Mouse (Mus musculus) embryo, embryonic 10 days (tissue): ENCODE data around the gene Psmb8.
"Not testable (repeated sequence)": the region's sequence is repeated elsewhere in the genome, so short reads cannot be mapped to it uniquely, and the experiment has no call there.

Source experiments
- DNase-seq: peaks from one replicate; pipeline ENCODE4 v3.0.0-alpha.2; 2015; ENCODE audit warnings: low spot score

Gene Psmb8

DNA sequence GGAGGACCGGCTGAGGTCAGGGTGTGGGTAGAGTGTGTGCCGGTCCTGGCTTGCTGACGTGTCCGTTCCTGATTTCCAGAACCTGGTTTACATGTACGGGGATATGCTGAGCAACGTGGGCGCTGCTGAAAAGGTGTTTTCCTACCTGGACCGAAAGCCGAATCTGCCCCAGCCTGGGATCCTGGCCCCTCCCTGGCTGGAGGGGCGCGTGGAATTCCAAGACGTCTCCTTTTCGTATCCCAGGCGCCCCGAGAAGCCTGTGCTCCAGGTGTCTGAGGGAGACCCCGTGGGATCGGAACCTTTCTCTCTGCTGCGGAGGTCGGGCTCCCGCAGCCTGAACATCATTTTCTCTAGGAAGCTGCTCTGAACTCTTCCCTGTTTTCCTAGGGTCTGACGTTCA, 16.4 kb downstream of the Psmb8 start:
- DNase-seq, result no peak

DNA sequence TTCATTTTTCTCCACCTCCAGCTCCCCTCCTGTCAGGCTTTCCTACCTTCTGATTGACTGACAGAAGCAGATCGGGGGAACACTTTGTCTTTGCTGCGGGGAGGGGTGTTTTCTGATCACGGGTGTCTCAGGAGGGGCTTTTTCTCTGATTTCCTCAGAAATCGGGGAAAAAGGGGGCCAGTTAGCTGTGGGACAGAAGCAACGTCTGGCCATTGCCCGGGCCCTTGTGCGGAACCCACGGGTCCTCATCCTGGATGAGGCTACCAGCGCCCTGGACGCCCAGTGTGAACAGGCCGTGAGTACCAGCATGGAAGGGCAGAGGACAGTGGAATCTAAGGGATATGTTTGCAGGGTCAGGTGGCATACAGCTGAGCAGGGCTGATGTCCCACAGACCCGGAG, 17.7 kb downstream of the Psmb8 start:
- no peak for DNase-seq

DNA sequence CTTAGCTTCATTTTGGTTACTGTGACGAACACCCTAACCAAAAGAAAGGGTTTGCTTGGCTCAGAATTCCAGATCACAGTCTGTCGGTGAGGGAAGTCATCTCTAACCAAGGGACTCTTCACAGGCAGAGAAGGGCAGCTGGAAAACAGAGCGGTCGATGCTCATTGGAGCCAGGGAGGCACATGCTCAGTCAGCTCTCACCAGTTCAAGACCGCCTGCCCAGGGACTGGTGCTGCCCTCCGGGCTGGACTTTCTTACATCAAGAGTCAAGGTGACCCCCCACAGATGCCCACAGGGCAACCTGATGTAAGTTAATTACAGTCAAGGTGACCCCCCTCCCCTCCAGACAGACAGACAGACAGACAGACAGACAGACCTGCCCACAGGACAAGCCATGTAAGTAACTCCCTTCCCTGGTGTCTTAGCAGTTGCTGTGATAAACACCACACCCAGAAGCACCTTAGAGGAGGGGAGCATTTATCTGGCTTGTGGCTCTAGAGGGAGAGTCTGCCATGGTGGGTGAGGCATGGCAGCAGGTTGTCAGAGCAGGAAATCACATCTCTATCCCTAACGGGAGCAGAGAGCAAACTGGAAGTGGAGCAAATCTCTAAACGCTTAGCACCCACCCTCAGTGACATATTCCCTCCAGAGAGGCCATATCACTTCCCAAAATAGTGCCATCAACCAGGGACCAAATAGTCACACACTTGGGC, 19.9 kb downstream of the Psmb8 start:
- no peak for DNase-seq

DNA sequence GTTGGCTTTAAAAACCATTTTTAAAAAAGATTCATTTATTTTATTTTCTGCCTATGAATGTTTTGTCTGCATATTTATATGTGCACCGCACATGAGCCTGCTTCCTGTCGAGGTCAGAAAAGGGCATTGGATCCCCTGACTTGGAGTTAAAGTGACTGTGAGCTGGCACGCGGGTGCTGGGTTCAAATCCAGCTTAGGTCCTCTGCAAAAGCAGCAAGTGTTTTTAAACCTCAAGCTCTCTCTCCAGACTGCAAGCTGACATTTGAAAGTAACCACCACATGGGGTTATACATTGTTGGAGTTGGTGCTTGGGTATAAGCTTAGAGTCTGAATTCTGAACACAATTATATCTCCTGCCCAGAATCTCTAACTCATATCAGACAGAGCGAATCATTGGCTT, 20.5 kb downstream of the Psmb8 start:
- no peak for DNase-seq

DNA sequence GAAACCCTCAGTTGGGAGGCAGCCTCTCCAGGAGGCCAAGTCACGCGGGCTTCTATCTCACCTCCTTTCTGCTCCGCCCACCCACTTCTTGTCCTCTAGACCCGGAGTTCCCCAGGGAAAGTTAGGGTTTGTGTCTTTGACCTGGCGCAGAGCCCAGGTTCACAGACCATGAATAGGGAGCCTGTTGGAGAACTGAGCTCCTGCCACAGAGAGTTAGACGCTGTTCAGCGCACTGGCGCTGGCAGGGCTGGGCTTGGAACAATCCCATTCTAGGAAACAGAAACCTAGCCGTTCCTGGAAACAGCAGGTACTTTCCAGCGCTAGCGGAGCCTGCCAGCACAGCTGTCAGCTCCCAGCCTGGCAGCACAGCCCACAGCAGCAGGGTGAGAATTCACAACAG, 21.2 kb downstream of the Psmb8 start:
- DNase-seq, result no peak

DNA sequence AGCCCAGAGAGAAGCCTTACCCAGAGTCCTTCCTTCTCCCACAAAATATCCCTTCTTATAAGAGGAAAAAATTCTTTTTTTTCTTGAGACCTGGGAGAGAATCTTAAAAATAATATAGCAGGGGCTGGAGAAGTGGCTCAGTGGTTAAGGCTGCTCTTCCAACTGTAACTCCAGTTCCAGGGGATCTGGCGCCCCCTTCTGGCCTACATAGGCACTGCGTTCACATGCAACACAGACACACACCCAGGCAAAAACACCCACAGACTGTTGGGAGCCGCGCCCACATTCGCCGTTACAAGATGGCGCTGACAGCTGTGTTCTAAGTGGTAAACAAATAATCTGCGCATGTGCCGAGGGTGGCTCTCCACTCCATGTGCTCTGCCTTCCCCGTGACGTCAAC, 21.6 kb downstream of the Psmb8 start:
- not testable (repeated sequence) for DNase-seq

DNA sequence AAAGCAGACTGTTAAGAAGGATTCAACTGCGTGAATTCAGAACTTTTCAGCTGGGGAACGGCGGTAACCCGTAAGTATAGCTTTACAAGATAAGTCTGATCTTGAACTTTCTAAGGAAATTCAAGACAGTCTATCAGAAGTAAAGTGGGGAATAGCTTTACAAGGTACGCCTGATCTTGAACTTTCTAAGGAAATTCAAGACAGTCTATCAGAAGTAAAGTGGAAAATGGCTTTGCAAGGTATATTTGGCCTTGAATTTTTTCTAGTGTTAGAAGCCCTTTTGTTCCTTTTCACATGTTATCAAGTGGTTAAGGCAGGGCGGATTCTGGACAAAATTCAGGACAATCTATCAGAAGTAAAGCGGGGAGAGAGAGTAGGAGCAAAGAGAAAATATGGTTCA, 22.3 kb downstream of the Psmb8 start:
- not testable (repeated sequence) for DNase-seq

DNA sequence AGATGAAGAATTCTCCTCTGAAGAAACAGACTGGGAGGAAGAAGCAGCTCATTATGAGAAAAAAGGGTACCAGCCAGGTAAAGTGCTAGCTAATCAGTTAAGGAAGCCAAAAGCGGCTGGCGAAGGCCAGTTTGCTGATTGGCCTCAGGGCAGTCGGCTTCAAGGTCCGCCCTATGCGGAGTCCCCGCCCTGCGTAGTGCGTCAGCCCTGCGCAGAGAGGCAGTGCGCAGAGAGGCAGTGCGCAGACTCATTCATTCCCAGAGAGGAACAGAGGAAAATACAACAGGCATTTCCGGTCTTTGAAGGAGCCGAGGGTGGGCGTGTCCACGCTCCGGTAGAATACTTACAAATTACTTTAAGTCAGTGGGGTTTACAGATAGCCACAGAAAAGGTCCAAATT, 22.9 kb downstream of the Psmb8 start:
- not testable (repeated sequence) for DNase-seq

DNA sequence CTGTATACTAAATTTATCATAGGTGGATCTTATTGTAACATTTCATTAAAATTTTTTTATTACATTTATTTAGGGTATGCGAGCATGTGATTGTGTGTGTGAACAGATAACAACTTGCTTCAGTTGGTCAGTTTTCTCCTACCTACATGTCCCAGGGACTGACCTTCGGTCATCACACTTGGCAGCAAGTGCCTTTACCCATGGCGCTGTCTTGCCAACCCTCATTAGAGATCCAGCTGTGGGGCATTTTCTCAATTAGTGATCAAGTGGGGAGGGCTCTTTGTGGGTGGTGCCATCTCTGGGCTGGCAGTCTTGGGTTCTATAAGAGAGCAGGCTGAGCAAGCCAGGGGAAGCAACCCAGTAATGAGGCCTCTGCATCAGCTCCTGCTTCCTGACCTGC, 27.3 kb downstream of the Psmb8 start:
- DNase-seq, result no peak

DNA sequence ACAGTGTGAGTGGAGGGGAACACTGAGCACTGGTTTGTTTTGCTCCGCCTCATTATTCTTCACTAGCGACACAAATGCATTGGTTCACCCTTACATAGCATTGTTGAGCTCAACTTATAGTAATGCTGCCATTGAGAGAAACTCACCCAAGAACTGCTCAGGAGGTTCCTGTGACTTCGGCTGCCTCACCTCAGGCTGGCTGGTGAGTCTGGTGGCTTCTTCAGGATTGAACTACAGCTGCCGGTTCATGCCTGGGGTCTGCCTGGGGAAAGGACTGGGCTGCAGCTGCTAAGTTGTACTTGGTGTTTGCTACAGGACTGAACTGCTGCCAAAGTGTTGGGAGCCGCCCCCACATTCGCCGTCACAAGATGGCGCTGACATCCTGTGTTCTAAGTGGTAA, 27.9 kb downstream of the Psmb8 start:
- DNase-seq, result no peak

DNA sequence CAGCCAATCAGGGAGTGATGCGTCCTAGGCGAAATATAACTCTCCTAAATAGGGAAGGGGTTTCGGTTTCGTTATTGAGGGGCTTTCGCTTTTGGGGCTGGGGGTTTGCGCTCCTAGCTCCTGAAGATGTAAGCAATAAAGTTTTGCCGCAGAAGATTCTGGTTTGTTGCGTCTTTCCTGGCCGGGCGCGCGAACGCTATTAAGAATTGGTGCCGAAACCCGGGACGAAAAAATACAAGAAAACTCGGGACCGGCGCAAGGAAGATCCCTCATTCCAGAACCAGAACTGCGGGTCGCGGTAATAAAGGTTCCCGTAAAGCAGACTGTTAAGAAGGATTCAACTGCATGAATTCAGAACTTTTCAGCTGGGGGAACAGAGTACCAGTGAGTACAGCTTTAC, 28.4 kb downstream of the Psmb8 start:
- not testable (repeated sequence) for DNase-seq

DNA sequence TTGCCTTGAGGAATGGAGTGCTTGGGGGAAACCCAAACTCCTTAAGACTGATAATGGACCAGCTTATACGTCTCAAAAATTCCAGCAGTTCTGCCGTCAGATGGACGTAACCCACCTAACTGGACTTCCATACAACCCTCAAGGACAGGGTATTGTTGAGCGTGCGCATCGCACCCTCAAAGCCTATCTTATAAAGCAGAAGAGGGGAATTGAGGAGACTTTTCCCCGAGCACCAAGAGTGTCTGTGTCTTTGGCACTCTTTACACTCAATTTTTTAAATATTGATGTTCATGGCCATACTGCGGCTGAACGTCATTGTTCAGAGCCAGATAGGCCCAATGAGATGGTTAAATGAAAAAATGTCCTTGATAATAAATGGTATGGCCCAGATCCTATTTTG, 33.5 kb downstream of the Psmb8 start:
- DNase-seq, result not testable (repeated sequence)

DNA sequence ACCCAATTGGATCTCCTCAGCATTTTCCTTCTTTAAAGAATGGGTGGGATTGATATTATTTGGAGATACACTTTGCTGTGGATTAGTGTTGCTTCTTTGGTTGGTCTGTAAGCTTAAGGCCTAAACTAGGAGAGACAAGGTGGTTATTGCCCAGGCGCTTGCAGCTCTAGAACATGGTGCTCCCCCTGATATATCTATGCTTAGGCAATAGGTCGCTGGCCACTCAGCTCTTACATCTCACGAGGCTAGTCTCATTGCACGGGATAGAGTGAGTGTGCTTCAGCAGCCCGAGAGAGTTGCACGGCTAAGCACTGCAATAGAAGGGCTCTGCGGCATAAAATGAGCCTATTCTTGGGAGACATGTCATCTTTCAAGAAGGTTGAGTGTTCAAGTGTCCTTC, 34.5 kb downstream of the Psmb8 start:
- DNase-seq, result not testable (repeated sequence)

DNA sequence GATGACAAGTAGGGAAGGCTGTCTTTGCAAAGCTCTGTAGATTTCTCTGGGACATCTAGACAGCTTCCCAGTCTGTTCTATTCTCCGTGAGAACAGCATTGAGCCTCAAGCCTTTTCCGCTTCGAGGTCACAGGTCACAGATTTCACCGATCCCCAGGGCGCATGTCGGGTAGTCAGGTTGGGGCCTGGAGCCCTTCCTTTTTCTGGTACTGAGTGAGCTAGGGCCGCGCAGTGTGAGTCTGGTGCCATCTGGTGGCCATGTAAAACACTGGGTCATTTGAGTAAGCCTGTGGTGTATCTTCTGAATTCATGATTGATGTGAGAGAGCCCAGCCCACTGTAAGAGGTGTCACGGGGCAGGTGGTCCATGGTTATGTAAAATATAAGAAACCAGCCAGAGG, 37.4 kb downstream of the Psmb8 start:
- DNase-seq, result peak; percentile 68

DNA sequence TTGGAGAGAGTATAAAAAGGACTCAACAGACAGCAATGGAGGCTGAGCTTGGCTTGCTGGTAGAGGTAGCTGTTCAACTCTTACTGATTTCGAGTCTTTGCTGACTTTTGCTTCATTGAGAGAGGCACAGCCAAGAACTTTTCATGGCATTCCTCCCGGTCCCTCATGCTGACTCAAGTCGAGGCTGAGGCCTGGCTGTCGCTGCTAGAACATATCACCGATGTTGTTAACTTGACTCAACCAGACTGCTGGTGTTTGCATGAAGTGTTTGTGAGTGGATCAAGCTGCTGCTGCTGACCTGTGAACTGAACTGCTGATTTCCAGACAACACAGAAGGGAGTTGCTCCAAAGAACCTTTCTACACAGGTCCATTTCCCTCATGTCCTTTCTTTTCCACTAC, 39.2 kb downstream of the Psmb8 start:
- DNase-seq, result no peak

DNA sequence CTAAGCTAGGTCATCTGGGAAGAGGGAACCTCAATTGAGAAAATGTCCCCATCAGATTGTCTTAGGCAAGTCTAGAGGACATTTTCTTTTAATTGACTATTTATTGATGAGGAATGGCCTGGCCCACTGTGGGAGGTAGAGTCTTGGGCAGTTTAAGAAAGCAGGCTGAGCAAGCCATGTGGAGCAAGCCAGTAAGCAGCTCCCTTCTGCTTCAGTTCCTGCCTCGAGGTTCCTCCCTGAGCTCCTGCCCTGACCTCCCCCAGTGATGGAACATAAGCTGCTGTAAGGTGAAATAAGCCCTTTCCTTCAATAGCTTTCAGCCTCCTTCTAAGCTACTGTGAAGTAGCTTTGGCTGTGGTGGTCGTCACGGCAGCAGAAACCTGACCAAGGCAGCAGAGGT, 40.2 kb downstream of the Psmb8 start:
- no peak for DNase-seq

DNA sequence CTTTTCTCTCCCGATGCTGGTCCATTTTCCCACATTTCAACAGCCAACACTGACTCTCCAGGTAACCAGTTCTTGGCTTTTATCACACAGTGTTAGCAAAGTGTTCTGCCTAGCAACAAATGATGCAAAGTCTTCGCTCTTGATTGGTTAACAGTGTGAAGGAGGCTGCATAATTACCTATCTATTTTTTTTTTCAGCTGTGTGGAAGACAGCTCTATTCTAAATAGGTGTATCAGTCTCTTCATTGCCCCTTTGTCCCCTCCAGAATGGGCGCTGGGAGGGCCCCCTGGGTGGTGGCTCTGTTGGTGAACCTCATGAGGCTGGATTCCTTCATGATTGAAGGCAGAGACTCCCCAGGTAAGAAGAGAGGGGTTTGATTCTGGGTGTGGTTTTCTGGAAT, 41.2 kb downstream of the Psmb8 start, which contains the start of gene H2-Ob:
H2-Ob (plus strand) TSS at position 198 of the 400 bp plus-strand sequence.
- DNase-seq, result peak; percentile 24

DNA sequence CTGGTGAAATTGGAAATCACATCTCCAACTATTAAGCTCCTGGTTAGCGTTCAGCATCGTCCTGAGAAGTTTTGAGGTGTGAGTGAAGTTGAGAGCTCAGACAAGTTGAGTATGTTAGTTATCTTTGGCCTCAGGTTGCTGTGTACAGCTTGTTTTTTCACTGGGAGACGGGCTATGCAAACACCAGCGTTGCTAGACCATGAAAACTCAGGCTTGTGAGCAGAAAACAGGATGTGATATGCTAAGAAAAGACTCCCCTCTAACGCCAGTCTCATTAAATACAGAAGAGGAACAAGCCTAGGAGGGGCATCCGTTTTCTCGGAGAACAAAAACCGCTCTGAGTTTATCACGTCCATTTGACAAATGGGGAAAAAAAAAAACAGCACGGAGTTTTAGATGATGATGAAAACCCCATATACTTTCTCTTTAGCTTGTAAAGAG, 42.1 kb downstream of the Psmb8 start:
- DNase-seq, result no peak

DNA sequence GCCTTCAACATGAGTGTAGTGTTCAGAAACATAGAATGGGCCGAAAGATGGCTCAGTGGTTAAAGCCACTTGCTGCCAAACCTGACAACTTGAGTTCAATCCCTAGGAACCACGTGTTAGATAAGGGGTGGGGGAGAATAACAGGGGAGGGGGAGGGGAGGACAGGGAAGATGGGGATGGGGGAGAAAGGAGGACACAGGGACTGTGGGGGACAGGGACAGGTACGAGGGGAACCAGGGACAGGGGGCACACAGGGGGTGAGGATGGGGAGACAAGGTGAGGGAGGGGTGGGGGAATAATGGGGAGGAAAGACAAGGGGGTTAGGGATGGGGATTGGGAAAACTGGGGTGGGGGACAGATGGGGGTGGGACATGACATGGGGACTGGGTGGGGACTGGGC, 42.8 kb downstream of the Psmb8 start:
- no peak for DNase-seq

DNA sequence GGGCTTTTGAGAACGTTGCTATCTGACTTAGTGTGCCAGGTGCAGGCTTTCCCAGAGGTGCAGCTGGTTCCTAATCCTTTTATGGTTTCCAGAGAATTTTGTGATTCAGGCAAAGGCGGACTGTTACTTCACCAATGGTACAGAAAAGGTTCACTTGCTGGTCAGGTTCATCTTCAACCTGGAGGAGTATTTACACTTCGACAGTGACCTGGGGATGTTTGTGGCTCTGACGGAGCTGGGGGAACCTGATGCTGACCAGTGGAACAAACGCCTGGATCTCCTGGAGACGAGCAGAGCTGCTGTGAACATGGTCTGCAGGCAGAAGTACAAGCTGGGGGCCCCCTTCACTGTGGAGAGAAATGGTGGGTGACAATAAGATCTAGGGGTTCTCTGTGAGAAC, 43.4 kb downstream of the Psmb8 start:
- DNase-seq, result no peak

DNA sequence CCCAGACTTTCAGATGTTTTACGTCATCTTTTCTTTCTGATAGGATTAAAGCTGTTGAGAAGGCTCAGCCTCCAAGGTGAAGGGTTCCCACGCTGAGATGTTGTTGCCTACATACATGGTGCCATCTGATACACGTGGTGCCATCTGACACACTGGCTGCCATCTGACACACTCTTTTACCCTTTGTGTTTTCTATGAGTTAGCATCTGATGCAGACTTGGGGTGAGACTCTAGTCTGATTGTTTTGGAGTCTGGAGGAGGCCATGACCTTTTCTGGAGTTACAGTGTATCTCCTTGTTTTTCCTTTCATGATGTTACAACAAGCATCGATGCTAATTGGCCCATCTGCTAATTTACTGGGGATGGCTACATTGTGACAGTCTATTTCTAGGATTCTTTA, 47.1 kb downstream of the Psmb8 start:
- no peak for DNase-seq

DNA sequence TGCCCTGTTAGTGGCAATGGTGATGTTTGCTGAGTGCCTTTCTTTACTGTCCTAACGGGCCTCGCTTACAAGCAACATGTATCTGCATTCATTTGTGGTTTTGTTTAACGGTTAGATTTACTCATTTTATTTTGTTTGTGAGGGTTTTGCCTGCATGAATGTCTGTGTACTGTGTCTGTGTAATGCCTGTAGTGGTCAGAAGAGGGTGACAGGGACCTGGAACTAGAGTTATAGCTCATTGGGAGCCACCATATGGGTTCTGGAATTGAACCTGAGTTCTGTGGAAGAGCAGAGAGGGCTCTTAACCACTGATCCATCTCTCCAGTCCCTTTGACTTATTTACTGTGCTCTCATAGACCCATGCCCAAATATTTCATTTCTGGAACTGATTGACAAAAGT, 49.5 kb downstream of the Psmb8 start:
- DNase-seq, result no peak

DNA sequence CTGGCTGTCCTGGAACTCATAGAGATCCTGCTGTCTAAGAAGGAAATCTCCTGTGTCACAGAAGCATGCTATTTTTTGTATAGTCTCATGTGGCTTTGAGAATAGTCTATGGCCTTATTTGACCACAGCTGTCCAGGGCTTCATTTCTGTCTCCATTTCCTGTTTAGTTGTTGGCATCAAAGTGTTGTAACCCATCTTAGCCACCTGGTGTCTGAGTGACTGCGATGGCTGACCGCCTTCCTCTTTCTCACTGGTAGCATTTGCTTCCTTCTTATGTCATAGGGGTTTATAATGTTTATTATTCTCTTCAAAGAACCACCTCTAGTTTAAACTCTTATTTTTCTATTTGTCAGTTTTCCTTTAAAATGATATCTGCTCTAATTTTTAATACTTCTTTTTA, 51.2 kb downstream of the Psmb8 start:
- DNase-seq, result no peak

DNA sequence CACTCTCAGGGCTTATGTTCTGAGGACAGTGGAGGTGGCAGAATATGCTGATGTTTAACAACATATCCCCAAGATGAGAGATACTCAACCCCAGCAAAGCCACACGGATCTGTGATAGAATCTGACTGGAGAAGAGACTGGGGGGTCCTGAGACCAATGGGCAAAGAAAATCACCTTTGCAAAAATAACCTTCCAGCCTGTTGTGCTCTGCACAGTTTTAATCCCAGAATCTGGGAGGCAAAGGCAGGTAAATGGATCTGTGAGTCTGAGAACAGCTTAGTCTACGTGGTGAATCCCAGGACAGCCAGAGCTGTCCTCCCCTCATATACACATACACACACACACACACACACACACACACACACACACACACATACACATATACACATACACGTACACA, 51.8 kb downstream of the Psmb8 start:
- no peak for DNase-seq
